Mouse (Mus musculus) retina, embryonic 14.5 days (tissue): Measurements from ENCODE around the gene Arhgef15.
"Not testable (repeated sequence)": the region's sequence is repeated elsewhere in the genome, so short reads cannot be mapped to it uniquely, and the experiment has no call there.

ENCODE experiments used
- DNase-seq: peaks from one replicate; pipeline ENCODE4 v3.0.0-alpha.2; 2015; ENCODE audit warnings: low spot score

Gene Arhgef15

DNA sequence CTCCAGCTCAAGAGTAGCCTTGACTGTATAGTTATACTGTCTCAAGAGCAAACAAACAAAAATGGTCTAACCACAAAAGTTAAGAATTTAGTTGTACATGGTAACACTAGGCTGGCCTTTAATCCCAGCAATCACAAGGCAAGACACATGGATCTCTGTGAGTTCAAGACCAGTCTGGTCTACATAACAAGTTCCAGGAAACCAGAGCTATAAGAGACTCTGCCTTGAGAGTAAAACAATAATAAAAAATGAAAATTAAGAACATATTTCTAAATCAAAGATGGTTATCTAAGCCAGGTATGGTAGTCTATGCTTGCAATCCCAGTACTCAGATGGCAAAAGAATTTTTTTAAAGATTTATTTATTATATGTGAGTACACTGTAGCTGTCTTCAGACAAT lies 7.8 kb upstream of the Arhgef15 start:
- DNase-seq = no peak

DNA sequence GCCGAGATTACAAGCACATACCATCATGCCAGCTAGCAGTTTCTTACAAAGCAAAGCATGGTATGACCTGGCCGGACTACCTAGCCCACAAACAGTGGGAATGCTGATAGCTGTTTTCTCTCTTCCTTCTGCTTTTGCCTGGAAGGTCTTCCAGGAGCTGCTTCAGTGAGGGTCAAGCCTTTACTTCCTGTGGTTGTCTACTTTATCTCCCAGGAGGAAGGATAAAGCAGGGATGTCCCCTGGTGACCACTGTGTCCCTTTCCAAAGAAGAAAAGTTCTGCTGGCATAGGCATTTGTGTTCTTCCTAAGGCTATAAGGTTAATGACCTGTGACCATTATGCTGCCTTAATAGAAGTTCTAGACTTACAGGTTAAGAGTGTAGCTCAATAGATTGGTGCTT lies 6.1 kb upstream of the Arhgef15 start:
- DNase-seq = no peak

DNA sequence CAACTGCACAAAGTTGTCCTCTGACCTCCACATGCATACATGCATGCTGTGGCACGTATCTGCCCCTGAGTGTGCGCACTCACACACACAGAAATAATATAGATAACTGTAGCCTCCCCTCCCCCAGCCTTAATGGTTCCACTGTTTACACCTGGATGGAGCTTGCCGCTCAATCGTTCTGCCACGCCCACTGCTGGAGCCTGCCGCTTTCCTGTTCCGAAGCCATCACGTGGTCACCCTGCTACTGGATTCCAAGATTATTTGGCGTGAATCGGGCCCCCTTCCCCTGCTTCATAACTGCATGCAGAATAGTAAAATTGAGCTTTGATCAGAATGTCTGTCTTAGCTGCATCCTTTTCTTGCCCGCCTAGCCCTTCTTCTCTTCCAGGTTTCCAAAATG lies 4.9 kb upstream of the Arhgef15 start:
- not testable (repeated sequence) for DNase-seq

DNA sequence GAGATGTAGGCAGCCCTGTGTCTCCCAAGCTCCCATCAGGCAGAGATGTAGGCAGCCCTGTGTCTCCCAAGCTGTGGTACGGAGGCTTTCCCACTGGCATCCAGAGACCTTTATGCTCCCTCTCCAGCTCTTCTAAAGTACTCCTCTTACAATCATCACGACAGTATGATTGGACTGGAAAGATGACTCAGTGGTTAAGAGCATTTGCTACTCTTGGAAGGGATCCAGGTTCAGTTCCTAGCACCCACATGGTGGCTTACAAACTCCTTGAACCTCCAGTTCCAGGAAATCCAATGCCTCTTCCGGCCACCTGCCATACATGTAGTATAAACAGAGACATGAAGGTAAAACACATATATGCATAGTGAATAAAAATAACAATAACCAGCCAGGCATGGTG lies 4.3 kb upstream of the Arhgef15 start:
- DNase-seq = no peak

DNA sequence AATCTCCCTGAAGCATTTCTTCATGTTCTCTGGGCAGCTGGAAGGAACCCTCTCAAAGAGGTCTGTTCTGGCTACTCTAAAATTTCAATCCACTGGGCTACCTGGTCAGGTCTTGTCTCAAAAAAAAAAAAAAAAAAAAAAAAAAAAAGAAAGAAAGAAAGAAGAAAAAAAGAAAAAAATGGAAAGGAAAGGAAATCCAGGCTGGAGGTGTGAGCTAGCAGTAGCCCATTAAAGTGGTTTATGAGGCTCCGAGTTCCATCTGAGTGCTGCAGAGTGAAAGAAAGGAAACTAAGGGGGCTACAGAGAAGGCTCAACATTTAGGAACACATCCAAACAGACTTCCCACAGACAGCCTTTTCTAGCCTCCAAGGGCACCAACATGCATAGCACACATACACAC lies 691 bp upstream of the Arhgef15 start:
- DNase-seq = no peak

DNA sequence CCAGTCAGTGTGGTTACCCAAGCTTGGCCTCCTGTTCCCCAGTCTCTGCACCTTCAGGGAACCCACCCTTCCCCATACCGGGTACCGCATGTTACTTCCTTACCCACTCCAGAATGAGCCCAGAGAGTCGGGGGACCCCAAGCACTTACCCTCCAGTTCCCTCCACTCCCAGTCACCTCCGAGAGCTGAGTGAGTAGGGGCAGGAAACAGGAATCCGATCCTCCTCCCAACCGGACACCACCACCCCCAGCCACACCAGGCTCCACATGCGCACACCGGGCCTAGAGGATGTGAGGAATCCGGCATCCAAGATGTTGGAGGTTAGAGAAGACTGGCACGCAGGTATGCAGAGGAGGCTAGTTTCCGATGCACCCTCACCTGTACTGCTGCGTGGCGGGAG lies 583 bp downstream of the Arhgef15 start:
- DNase-seq = no peak

DNA sequence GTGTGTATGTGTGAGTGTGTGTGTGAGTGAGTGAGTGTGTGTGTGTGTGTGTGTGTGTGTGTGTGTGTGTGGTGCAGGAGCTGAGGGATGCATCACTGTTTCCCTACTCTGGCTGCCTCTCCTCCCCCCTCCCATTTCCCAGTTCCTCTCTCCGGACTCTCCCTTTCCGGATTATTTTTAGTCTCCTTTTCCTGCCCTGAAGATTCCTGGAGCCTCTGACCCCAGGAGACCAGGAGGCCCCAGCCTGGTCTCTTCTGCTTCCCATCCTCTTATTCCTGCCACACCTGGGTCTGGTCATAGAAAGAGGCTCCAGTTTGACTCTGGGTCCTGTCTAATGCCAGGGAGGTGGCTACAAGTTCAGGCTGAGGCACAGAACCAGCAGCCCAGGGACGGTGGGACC lies 1.2 kb downstream of the Arhgef15 start:
- no peak for DNase-seq

DNA sequence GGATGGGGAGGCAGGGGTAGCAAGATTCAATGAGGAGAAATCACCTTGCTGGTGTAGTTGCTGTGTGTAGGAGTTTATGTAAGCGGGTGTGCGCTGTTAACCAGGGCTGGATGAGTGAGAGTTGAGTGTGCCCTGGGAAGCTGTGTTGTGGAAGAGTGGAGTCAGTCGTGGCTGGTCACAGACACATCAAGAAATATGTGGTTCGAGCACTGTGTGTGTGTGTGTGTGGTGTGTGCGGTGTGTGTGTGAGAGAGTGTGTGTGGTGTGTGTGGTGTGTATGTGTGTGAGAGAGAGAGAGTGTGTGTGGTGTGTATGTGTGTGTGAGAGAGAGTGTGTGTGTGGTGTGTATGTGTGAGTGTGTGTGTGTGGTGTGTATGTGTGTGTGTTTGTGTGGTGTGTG lies 1.8 kb downstream of the Arhgef15 start:
- DNase-seq = no peak

DNA sequence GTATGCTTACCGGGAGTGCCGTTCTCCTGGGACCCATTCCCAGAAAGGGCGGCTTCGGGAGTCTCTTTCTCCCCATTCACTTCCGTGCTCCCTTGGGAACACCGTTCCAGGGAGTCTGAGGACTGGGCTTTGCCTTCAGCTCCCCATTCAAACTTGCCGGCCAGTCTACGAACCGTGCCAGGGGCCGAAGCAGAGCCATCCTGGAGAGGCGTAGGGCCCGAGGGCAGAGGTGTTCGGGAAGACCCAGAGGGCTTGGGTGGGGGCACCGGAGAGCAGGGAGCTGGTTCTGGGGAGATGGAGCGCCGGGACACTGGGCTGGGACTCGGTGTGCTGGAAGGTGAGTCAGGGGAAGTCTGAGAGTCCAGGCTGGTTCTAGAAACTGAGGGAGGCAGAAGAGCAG lies 2.9 kb downstream of the Arhgef15 start:
- no peak for DNase-seq

DNA sequence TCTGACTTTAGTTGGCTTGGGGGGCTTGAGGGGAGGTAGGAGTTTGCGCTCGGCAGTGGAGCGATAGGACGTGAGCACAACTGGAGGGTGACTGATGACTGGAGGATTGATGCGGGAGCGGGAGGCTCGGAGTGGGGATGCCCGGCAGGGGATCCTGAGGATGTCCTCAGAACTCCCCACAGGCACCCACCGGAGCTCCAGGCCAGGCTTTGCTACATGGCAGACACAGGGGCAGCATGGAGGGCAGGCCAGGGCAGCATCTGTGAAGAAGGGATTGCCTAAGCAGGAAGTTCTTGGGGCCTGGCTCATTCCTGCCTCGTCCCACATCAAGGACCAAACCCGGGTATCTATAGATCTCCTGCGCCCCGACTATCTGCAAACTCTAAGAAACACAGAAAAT lies 3.4 kb downstream of the Arhgef15 start:
- DNase-seq = no peak

DNA sequence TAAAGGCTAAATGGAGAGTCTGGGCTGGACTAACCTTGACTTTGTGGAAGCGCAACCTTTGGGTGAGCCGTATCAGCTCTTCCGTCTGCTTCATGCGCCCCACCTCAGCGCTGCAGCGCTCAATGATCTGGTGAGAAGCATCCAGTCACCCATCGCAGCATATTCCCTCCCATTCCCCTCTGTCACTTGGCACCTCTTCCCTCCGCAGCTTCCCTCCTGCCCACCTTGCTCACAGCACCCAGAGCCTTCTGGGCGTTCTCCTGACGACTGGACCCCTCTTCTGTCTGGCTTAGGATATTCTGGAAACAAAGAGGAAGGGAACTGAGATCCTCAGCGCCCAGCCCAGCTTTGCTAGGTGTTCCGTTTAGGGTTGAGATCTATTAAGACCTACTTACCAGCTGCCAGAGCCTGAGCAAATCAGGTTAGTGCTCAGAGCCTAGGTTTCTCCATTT lies 9.7 kb downstream of the Arhgef15 start:
- peak; percentile 51 for DNase-seq

DNA sequence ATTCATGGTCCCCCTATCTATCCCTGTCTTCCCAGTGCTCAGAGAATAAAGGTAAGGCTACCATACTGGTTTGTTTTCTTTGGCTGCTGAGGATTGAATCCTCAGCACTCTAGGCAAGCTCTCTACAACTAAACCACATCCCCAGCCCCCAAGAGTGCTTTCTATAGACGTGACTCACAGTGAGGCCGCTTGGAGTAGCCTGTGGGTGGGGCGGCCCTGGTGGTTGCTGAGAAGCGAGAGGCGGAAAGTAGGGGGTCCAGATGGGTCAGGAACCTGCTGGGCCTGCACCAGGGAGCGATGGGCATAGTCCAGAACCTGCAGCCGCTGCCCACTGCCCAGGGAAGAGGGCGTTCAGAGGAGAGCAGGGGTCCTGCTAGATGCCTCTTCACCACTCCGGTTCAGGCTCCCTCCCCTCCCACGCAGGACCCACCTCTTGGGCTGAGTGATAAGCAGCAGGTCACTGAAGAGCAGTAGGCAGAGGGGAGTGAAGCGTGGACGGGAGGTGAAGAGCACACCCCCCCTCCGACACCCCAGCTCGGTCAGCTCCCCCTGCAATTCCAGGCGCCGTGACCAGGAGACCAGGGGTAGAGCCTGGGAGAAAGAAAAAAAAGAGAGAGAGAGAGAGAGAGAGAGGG lies 10.4 kb downstream of the Arhgef15 start:
- DNase-seq = no peak

DNA sequence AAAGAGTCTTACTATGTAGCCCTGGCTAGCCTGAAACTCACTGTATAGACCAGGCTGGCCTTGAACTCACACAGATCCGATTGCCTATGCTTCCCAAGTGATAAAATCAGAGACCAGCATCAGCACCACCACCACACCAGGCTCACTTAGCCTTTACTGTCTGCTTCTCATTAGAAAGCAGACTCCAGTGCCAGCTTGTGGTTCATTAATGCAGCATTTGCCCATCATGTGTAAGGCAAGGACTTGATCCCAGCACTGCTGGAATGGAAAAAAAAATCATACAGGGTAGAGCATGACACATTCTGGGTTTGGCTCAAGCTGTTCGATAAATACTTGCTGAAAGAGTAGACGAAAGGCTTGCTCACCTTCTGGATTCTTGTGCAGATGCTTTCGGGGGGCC lies 11.3 kb downstream of the Arhgef15 start:
- DNase-seq = no peak

DNA sequence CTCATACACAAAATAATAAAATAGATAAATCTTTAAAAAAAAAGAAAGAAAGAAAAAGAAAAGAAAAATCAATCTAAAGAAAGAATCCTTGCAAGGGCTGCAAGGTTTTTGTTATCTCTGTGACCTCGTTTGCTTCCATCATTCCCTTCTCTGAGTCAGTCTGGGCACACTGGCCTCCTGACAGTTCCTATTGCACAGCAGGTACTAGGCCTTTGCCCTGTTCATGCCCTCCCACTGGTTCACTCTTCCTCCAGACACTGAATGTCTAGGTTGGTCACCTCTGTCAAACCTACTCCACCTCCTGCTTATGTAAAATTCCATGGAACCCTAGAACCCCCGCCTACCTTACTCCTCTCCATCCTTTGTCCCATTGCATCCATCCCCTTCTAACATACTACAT lies 12.0 kb downstream of the Arhgef15 start:
- DNase-seq = no peak

DNA sequence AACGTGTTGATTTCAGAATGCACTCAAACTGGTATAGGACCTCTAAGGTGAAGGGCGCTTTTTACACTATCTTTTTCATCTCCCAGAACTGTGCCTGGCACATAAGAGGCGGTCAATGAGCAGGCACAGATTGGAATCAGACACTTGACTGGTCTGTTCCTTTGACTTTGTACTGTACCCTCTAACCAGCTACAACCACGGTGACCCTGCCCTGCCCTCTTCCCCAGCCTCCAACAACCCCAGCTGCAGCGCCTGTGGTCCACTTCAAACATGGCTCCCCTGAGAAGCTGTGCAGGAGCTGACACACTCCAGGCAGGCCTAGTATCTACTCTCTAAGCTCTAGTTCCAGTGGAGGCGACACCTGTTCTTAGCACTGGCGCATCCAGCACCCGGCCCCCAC lies 14.5 kb downstream of the Arhgef15 start:
- no peak for DNase-seq

DNA sequence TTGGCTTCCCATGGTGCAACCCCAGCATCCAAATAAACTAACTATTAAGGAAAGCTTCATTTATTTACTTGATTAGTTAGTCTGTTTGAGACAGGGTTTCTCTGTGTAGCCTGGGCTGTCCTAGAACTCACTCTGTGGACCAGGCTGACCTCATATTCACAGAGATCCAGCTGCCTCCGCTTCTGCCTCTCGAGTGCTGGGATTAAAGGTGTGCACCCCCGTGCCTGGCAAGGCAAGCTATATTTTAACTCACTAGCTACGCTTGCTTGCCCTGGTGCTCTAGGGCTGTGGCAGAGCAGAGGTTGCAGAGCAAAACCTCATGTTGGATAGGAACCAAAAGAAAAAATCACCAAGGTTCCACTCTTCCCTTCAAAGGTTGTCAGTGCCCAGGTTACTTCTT lies 16.8 kb downstream of the Arhgef15 start:
- DNase-seq = no peak

DNA sequence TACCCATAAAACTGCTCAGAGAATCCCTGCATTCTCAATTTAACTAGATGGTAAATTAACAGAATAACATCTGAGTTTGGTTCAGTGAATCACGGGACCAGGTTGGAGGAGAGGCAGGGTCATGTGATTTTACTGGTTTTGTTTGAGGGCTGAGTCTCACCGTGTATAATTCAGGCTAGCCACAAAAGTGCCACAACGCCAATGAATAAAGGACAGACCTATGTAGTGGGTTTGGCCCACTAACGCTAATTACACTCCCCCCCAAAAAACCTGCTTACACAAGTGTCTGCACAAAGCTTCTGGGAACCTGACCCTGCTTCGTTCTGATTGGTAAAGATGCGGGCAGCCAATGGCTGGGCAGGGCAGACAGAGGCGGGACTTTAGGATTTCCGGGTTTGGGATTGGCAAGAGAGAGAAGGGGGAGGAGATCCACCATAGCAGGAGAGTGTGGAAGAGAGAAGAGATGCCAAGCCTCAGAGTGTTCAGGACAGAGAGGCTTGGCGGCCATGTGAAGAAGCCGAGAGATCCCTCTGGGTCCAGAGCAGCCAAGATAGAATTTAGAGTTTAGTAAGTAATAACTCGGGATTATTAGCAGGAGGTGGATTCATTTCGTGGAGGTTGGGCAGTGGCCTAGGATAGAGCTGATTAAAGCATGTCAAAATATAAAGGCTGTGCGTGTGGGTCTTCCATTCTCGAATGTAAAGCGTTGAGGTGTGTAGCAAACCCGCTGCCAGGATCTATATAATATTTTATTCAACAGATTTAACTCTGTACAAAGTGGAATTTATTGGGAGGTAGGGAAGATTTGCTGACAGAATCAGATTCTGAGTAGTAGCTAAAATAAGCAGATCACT lies 17.6 kb downstream of the Arhgef15 start:
- peak; percentile 92 for DNase-seq

DNA sequence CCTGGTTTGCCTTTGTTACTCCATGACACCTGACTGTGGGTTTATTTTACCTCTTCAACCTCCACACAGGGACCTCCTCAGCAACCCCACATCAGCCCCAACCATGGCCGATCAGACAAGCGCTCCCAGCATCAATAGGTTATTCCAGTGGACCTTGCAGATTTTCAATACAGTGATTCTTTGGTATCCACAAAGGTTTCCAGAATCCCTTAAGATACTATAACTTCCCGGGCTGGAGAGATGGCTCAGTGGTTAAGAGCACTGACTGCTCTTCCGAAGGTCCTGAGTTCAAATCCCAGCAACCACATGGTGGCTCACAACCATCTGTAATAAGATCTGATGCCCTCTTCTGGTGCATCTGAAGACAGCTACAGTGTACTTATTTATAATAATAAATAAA lies 20.3 kb downstream of the Arhgef15 start:
- DNase-seq = not testable (repeated sequence)

DNA sequence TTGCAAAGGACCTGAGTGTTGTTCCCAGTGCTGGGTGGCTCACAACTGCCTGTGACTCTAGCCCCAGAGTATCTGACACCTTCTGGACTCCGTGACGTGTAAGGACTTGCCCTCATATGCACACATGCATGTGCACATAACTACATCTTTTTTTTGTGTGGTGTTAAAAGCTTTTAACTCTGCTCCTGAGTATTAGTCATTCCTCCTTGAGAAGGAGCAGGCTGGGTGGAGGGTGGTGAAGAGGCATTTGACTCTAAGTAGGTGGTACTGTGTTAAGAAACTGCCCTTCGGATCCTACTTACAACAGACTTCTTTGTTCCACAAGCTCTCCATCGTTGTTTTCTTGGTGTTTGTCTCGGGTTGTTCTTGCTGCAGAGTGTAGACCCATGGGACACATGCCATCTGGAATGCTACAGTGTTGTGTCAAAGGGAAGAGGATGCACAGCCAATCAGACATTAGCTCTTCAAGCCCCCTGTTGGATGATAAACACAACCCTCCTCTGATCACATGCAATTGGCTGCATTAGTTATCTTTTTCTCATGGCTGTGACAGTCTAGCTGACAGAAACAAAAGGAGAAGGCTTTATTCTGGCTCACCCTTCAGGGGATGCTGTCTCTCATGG lies 23.3 kb downstream of the Arhgef15 start:
- DNase-seq = no peak

DNA sequence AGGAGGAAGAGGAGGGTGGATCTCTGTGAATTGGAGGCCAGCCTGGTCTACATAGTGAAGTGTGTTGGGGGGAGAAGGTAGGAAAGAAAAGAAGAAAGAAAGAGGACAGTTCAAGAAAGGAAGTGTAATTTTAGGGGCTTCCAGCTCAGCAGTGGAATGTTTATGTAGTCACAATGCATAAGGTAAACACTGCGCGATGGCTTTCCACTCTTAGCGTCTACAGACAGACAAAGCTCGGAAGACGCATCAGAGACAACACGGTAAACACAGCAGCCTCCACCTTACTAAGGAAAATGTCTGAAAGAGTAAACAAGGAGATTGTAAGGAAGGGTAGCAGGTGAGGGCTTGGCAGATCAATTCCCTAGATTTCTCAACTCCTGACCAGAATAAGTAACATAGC lies 27.3 kb downstream of the Arhgef15 start:
- DNase-seq = no peak

DNA sequence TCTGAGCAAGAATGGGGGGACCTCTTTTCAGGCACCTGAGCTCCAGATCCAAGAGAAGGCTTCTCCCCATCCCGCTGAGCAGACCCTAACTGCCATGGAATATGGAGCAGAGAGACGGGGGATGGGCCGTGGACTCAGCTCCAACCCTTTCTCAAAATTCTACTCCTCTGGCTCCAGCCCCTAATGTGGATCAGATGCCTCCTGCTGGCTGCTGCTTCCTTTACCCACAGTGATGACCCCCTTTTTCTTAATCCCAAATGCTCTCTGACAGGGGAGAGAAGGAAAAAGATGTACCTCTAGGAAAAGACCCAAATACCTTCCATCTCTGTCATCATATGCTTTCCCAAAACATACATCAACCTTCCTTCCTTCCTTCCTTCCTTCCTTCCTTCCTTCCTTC lies 30.3 kb downstream of the Arhgef15 start, which contains the start of gene Odf4:
TSS of gene Odf4 (minus strand) at position 101 of the 400 bp plus-strand sequence.
- DNase-seq = no peak

DNA sequence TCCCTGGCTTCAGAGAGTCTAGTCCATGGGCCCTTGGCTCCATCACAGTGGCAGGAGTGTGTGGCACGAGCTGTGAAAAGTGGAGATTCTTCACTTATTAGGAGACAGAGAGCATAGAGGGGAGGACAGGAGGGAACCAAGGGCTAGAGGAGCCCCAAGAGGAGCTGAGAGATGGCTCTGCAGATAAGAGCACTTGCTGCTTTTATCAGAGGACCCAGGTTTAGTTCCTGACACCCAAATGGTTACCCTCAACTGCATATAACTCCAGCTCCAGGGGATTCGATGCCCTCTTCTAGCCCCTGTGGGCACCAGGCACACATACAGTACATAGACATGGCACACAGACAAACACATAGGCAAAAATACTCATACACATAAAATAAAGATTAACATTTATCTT lies 32.5 kb downstream of the Arhgef15 start:
- DNase-seq = no peak

DNA sequence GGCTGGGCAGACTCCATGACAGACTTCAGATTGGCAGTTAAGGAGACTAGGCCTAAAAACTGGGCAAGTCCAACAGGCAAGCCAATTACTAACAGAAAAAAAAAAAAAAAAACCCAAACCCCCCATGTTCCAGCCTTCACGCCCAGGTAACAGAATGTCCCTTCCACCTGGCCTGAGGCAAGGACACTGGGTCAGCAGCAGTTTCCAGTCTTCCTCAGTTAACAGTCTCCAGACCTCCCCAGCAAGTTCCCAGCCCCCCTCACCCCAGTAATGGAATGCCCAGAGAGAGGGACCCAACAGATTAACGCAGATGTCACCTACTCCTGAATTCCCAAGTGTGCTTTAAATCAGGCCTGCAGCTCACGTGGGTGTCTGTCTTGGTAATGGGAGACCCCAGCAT lies 34.1 kb downstream of the Arhgef15 start:
- no peak for DNase-seq
